Mouse (Mus musculus): Measurements from ENCODE around the gene Gpr161.

DNA sequence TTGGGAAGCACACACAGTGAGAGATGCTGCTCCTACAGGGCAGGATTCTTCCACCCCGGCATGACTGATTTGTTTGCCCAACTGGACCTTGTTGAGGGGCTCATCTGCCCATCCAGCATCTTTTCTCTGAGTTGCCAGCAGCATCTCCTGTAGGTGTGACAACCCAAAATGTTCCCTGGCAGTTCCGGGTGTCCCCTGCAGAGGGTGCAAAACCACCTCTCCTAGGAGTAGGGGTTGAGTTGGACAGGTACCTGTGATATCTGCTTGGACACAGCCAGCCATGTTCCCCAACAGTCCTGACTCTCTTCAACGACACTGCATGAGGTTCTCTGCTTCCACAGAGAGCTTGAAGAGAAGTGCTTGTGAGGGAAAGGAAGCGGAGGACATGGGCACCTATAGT is 5.8 kb upstream of the Gpr161 start:
- TF ChIP-seq POLR2A (IDR thresholded peaks at IDR 0.05; ENCODE audit: control insufficient read depth, extremely low read depth, insufficient read depth, low read length, poor library complexity) (no peak), CTCF (IDR thresholded peaks at IDR 0.05; ENCODE audit: borderline replicate concordance, control insufficient read depth, extremely low read depth, insufficient read depth, low read length, poor library complexity) (peak; percentile 26; the same call in 1 of the 2 replicates)
